In the genomic region with DNA sequence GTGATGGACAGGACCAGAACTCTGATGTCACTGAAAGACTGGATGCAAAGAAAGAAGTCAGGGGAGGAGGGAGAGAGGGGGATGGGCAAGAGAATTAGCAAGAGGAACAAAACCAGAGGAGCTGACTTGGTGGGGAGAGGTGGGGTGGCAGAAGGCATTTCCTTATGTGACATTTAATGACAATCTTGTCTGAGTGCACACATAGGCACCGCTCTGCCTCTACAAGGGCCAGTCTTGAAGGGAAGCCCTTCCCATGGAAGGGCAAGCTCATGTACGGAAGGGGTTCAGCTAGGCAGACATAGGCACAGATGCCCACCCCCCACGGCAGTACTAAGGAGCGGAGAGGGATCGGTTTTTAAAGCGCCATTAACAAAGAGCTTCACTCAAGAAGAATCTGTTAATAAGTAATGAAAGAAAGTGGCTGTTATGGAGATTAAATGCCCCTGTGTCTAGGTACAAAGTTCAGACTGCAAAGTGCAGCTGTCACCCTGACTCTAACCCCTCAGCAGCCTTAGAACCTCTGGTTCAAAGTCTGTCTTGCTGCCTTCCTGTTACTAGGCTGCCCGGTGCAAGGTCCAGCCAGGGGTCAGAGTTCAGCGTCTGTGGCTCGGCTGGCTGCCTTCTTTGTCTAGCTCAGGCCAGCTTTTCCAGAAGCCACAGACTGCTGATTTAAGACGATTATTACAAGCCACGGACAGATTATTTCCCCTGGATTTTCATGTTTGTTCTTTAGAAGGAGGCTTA, we compare ENCODE assay signal across 8 mouse cellular contexts.
DNase-seq lines count a peak whose midpoint lies in the region; ATAC-seq and TF ChIP-seq lines count a peak whose summit lies in the region.

No protein-coding gene starts in this region.

- peak overlapping the region; percentile 3; the same call in 1 of the 2 replicates for H3K4me2 ChIP-seq in embryonic facial prominence, embryonic 14.5 days (ENCODE audit: low read depth, low read length)

- 14% methylated on average over 11 of the region's 11 CpGs for WGBS in embryonic facial prominence, embryonic 14.5 days
- WGBS in kidney, adult 2 months = 17% methylated on average over 11 of the region's 11 CpGs

- H3K9me3 ChIP-seq in embryonic facial prominence, embryonic 14.5 days (ENCODE audit: control insufficient read depth, low read length) = 0 out of 2 replicates have a peak, but pooled peaks cover 5% of the 10 kb centered on the region

- no peak overlapping the region for H3K4me3 ChIP-seq in embryonic facial prominence, embryonic 14.5 days (ENCODE audit: low read depth, low read length)
- H3K4me3 ChIP-seq in kidney, adult 2 months (ENCODE audit: insufficient read depth, low read depth, low read length) = peak overlapping the region; percentile 23; the same call in 1 of the 2 replicates
- no peak overlapping the region for H3K4me3 ChIP-seq in layer of hippocampus, adult 2 months

- peak; percentile 10 to 15 for DNase-seq in cerebellum, postnatal 10 days
- DNase-seq in cerebellum, postnatal 4 days (ENCODE audit: low spot score in 2 of 2) = no peak
- peak; percentile 30 for DNase-seq in embryonic facial prominence, embryonic 14.5 days (ENCODE audit: low spot score)
- DNase-seq in kidney, adult 2 months = peak; percentile 97
- DNase-seq in lung, postnatal 10 days = peak; percentile 41
- no peak for DNase-seq in layer of hippocampus, adult 8-10 months (ENCODE audit: low spot score in 2 of 2)
- no peak for DNase-seq in layer of hippocampus, adult 2 months (ENCODE audit: low spot score in 2 of 2)
- no peak for DNase-seq in spleen, postnatal 4 days (ENCODE audit: low spot score in 2 of 2)

- no peaks in the 10 kb centered on the region for H3K27me3 ChIP-seq in embryonic facial prominence, embryonic 14.5 days (replicated peaks; ENCODE audit: control insufficient read depth, insufficient read depth, low read length)
- H3K27me3 ChIP-seq in kidney, adult 2 months (replicated peaks; ENCODE audit: control insufficient read depth, insufficient read depth, low read length) = no peaks in the 10 kb centered on the region

- no peak for TF ChIP-seq CTCF in kidney, adult 2 months (conservative IDR thresholded peaks at IDR 0.05; ENCODE audit: insufficient read depth, insufficient read length, low read depth, low read length)
- no peak for TF ChIP-seq CTCF in layer of hippocampus, adult 2 months (conservative IDR thresholded peaks at IDR 0.05)

- no peak overlapping the region for H3K27ac ChIP-seq in embryonic facial prominence, embryonic 14.5 days (replicated peaks; ENCODE audit: low read depth, low read length)
- peak overlapping the region; percentile 97 for H3K27ac ChIP-seq in kidney, adult 2 months (ENCODE audit: insufficient read depth, low read depth, low read length)
- H3K27ac ChIP-seq in layer of hippocampus, adult 2 months = no peak overlapping the region

- no peak overlapping the region for H3K9ac ChIP-seq in embryonic facial prominence, embryonic 14.5 days (ENCODE audit: low read depth, low read length)

- TF ChIP-seq POLR2A in kidney, adult 2 months (IDR thresholded peaks at IDR 0.05; ENCODE audit: low read depth, low read length) = no peak

- peaks cover 8% of the 10 kb centered on the region; the same call in 1 of the 2 replicates for H3K4me1 ChIP-seq in embryonic facial prominence, embryonic 14.5 days (ENCODE audit: control insufficient read depth, insufficient read depth, low read length)
- H3K4me1 ChIP-seq in kidney, adult 2 months (ENCODE audit: control insufficient read depth, insufficient read depth, low read length) = peaks cover 14% of the 10 kb centered on the region

- peak; percentile 50; the same call in 1 of the 2 replicates for ATAC-seq in embryonic facial prominence, embryonic 14.5 days (ENCODE audit: low read depth)

- no peaks in the 10 kb centered on the region for H3K36me3 ChIP-seq in embryonic facial prominence, embryonic 14.5 days (ENCODE audit: control insufficient read depth, insufficient read depth, low read length)
- no peaks in the 10 kb centered on the region for H3K36me3 ChIP-seq in kidney, adult 2 months (ENCODE audit: control insufficient read depth, insufficient read depth, low read length)

Comparison
In these comparisons a context has a peak if more than half of its experiments do, and no peak if none do; other contexts are left out.
1. DNase-seq: peak in cerebellum, postnatal 10 days (2 of 2), embryonic facial prominence, embryonic 14.5 days (single experiment), kidney, adult 2 months (single experiment) and lung, postnatal 10 days (single experiment); none in cerebellum, postnatal 4 days (0 of 2), layer of hippocampus, adult 8-10 months (0 of 2), layer of hippocampus, adult 2 months (0 of 2) and spleen, postnatal 4 days (0 of 2).